Mouse (Mus musculus): ENCODE measurements around the gene Uggt2. TPM values are rescaled to one million over a fixed set of nuclear protein-coding genes. Genes with fewer than 3 reads are reported as not detected.

The Uggt2 gene
- total and polyA plus RNA-seq, 2 experiments from 2014 or later = 12.6 to 31.0 TPM

GRCm38 (mm10) chr14:119008031-119008590, 91.1 kb downstream of the Uggt2 start:
- Histone ChIP-seq H3K4me2 (ENCODE audit: low read depth, low read length, poor library complexity, severe bottlenecking) (peak overlapping the region; percentile 70), H3K4me1 (ENCODE audit: insufficient read depth, low read length) (no peaks in the 10 kb centered on the region), H3K36me3 (ENCODE audit: insufficient read depth, low read length) (no peaks in the 10 kb centered on the region), H3K4me3 (ENCODE audit: low read depth, low read length) (peak overlapping the region; percentile 46; the same call in 1 of the 2 replicates), H3K9ac (replicated peaks; ENCODE audit: low read length, poor library complexity, severe bottlenecking) (no peak overlapping the region), H3K27ac (ENCODE audit: low read depth, low read length) (peak overlapping the region; percentile 52; the same call in 1 of the 2 replicates), H3K27me3 (ENCODE audit: insufficient read depth, low read length) (no peaks in the 10 kb centered on the region), H3K9me3 (ENCODE audit: low read length) (no peaks in the 10 kb centered on the region)
- DNase-seq (ENCODE audit: low spot score) (no peak), ATAC-seq (ENCODE audit: low FRiP score) (no peak)
- 43% methylated on average over 7 of the region's 7 CpGs for WGBS
- TF ChIP-seq CTCF (IDR thresholded peaks at IDR 0.05) = no peak

- Histone ChIP-seq H3K4me3 (ENCODE audit: low read depth, low read length) (peak overlapping the region; percentile 46), H3K9me3 (ENCODE audit: low read length) (no peaks in the 10 kb centered on the region), H3K27me3 (ENCODE audit: insufficient read depth, low read length) (no peaks in the 10 kb centered on the region), H3K4me2 (ENCODE audit: low read depth, low read length, poor library complexity, severe bottlenecking) (peak overlapping the region; percentile 70), H3K27ac (ENCODE audit: low read depth, low read length) (peak overlapping the region; percentile 55; the same call in 1 of the 2 replicates), H3K36me3 (ENCODE audit: insufficient read depth, low read length) (peaks cover 5% of the 10 kb centered on the region; the same call in 1 of the 2 replicates), H3K9ac (replicated peaks; ENCODE audit: low read length, poor library complexity, severe bottlenecking) (peak overlapping the region; percentile 46), H3K4me1 (ENCODE audit: insufficient read depth, low read length) (no peaks in the 10 kb centered on the region)
- WGBS = under 1% methylated on average over 13 of the region's 13 CpGs
- TF ChIP-seq CTCF (IDR thresholded peaks at IDR 0.05) = no peak
- peak; percentile 100 for DNase-seq (ENCODE audit: low spot score)
- ATAC-seq (ENCODE audit: low FRiP score) = peak; percentile 99
Observed at GRCm38 (mm10) chr14:119007103-119007951, 91.9 kb downstream of the Uggt2 start.

- WGBS = under 1% methylated on average over 49 of the region's 49 CpGs
- no peak; the same call in 1 of the 2 replicates for ATAC-seq (ENCODE audit: low FRiP score)
Observed at GRCm38 (mm10) chr14:119006441-119007102, 92.7 kb downstream of the Uggt2 start.

GRCm38 (mm10) chr14:119005834-119006233, 93.4 kb downstream of the Uggt2 start:
- DNase-seq (ENCODE audit: low spot score) (peak; percentile 16), ATAC-seq (ENCODE audit: low FRiP score) (no peak)
- peak overlapping the region; percentile 76 for H3K27ac ChIP-seq (ENCODE audit: low read depth, low read length)
- H3K27me3 ChIP-seq (ENCODE audit: insufficient read depth, low read length) = no peaks in the 10 kb centered on the region
- H3K36me3 ChIP-seq (ENCODE audit: insufficient read depth, low read length) = peaks cover 14% of the 10 kb centered on the region
- no peaks in the 10 kb centered on the region for H3K4me1 ChIP-seq (ENCODE audit: insufficient read depth, low read length)
- 14% methylated on average over 5 of the region's 5 CpGs for WGBS
- TF ChIP-seq CTCF (IDR thresholded peaks at IDR 0.05) = no peak
- H3K9ac ChIP-seq (replicated peaks; ENCODE audit: low read length, poor library complexity, severe bottlenecking) = no peak overlapping the region
- H3K9me3 ChIP-seq (ENCODE audit: low read length) = no peaks in the 10 kb centered on the region
- H3K4me3 ChIP-seq (ENCODE audit: low read depth, low read length) = peak overlapping the region; percentile 46; the same call in 1 of the 2 replicates
- H3K4me2 ChIP-seq (ENCODE audit: low read depth, low read length, poor library complexity, severe bottlenecking) = peak overlapping the region; percentile 70

More at GRCm38 (mm10) chr14:119006441-119007102, 92.7 kb downstream of the Uggt2 start:
- peak overlapping the region; percentile 55 for H3K27ac ChIP-seq (ENCODE audit: low read depth, low read length)
- H3K36me3 ChIP-seq (ENCODE audit: insufficient read depth, low read length) = peaks cover 9% of the 10 kb centered on the region
- H3K4me1 ChIP-seq (ENCODE audit: insufficient read depth, low read length) = no peaks in the 10 kb centered on the region
- H3K9me3 ChIP-seq (ENCODE audit: low read length) = no peaks in the 10 kb centered on the region
- TF ChIP-seq CTCF (IDR thresholded peaks at IDR 0.05) = no peak
- DNase-seq (ENCODE audit: low spot score) = peak; percentile 57
- H3K27me3 ChIP-seq (ENCODE audit: insufficient read depth, low read length) = no peaks in the 10 kb centered on the region
- peak overlapping the region; percentile 70 for H3K4me2 ChIP-seq (ENCODE audit: low read depth, low read length, poor library complexity, severe bottlenecking)
- H3K9ac ChIP-seq (replicated peaks; ENCODE audit: low read length, poor library complexity, severe bottlenecking) = peak overlapping the region; percentile 46
- H3K4me3 ChIP-seq (ENCODE audit: low read depth, low read length) = peak overlapping the region; percentile 46

- Histone ChIP-seq H3K4me3 (ENCODE audit: low read depth, low read length) (no peak overlapping the region), H3K9me3 (ENCODE audit: low read length) (no peaks in the 10 kb centered on the region), H3K9ac (replicated peaks; ENCODE audit: low read length, poor library complexity, severe bottlenecking) (no peak overlapping the region), H3K27ac (ENCODE audit: low read depth, low read length) (no peak overlapping the region), H3K4me2 (ENCODE audit: low read depth, low read length, poor library complexity, severe bottlenecking) (no peak overlapping the region), H3K36me3 (ENCODE audit: insufficient read depth, low read length) (peaks cover 18% of the 10 kb centered on the region), H3K4me1 (ENCODE audit: insufficient read depth, low read length) (no peaks in the 10 kb centered on the region), H3K27me3 (ENCODE audit: insufficient read depth, low read length) (no peaks in the 10 kb centered on the region)
- DNase-seq (ENCODE audit: low spot score) = no peak
- no peak for ATAC-seq (ENCODE audit: low FRiP score)
- peak; percentile 50 for TF ChIP-seq CTCF (IDR thresholded peaks at IDR 0.05)
Observed at GRCm38 (mm10) chr14:119003320-119003719, 95.9 kb downstream of the Uggt2 start.
